Mouse (Mus musculus) heart, adult 2 months (tissue): Measurements from ENCODE around the gene Foxr1.

ENCODE experiments used
- CTCF ChIP-seq: fragments of 200-600 bp; IDR thresholded peaks from 2 replicates; pipeline ENCODE4 v1.8.1; 2022; ENCODE audit warnings: antibody characterized with exemption, mild to moderate bottlenecking, moderate library complexity
- POLR2A ChIP-seq: fragments of 200-500 bp; IDR thresholded peaks from 2 replicates; pipeline ENCODE4 v1.6.1; 2011; ENCODE audit warnings: mild to moderate bottlenecking, low read depth, low read length, control low read depth; ENCODE audit not compliant: insufficient read depth

DNA sequence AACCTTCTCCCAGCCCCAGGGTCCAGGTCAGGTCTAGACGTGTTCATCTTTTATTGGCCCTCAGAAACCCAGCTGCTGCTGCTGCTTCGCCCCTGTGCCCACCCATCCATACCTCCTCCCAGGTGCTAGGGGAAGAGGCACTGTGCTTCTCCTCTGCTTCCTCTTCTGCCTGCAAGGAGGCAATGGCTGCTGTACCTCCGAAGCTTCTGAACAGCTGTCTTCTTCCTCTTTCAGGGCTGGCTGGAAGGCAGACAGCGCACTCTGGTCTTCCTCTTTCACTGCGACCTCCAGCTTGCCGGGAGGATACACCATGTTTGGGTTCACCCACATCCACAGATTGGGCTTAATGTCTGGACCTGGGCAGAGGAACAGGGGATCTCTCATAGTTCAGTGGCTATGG, 5.2 kb downstream of the Foxr1 start:
- no peak for TF ChIP-seq CTCF
- no peak for TF ChIP-seq POLR2A
